Mouse (Mus musculus) intestine, postnatal 0 days (tissue): ENCODE measurements around the gene Ankrd33. TPM values are rescaled to one million over a fixed set of nuclear protein-coding genes. Genes with fewer than 3 reads are reported as not detected.
A peak's percentile ranks its signal among the peaks of the same experiment; 100 is the strongest.

Experiments used
- ATAC-seq: fragments of 200-750 bp; cut with Nextera tagmentation; 2 replicates; pipeline ENCODE4 v1.8.0; 2017; ENCODE audit warnings: mild to moderate bottlenecking, moderate TSS enrichment, moderate library complexity
- H3K27ac ChIP-seq: fragments of 300-500 bp; sonication (generic); 2 replicates; pipeline ENCODE4 v1.5.1; 2014; ENCODE audit warnings: mild to moderate bottlenecking, low read depth, low read length, moderate library complexity
- H3K27me3 ChIP-seq: fragments of 300-500 bp; sonication (generic); replicated peaks from 2 replicates; pipeline ENCODE4 v1.6.1; 2014; ENCODE audit warnings: low read length, mixed read lengths; ENCODE audit not compliant: control insufficient read depth, insufficient read depth
- H3K36me3 ChIP-seq: fragments of 300-500 bp; sonication (generic); 2 replicates; pipeline ENCODE4 v1.6.1; 2014; ENCODE audit warnings: mild to moderate bottlenecking, moderate library complexity; ENCODE audit not compliant: control insufficient read depth, insufficient read depth
- H3K4me1 ChIP-seq: fragments of 300-500 bp; sonication (generic); replicated peaks from 2 replicates; pipeline ENCODE4 v1.6.1; 2014; ENCODE audit warnings: antibody characterized with exemption, low read length, mixed read lengths; ENCODE audit not compliant: control insufficient read depth, insufficient read depth
- H3K4me2 ChIP-seq: fragments of 300-500 bp; sonication (generic); replicated peaks from 2 replicates; pipeline ENCODE4 v1.6.1; 2014; ENCODE audit warnings: low read depth, mild to moderate bottlenecking, moderate library complexity
- H3K4me3 ChIP-seq: fragments of 300-500 bp; sonication (generic); 2 replicates; pipeline ENCODE4 v1.5.1; 2014; ENCODE audit warnings: low read depth, low read length
- H3K9ac ChIP-seq: fragments of 300-500 bp; sonication (generic); 2 replicates; pipeline ENCODE4 v1.6.1; 2014; ENCODE audit warnings: mild to moderate bottlenecking, low read depth, low read length
- H3K9me3 ChIP-seq: fragments of 300-500 bp; sonication (generic); 2 replicates; pipeline ENCODE4 v1.6.1; 2016; ENCODE audit warnings: mixed run types; ENCODE audit not compliant: control insufficient read depth
- CTCF ChIP-seq: sonication (generic); IDR thresholded peaks from 2 replicates; pipeline ENCODE4 v1.5.1; 2016; ENCODE audit warnings: low read depth, mild to moderate bottlenecking, control low read depth, antibody characterized with exemption, moderate library complexity
- WGBS: fragments of 180-500 bp; shearing (Covaris S2); extraction: QIAGEN DNeasy Blood & Tissue Kit; methylation state at CpG from one replicate; pipeline ENCODE4 v1.1.7; 2014; 5-methylcytosine and 5-hydroxymethylcytosine counted together
- polyA plus RNA-seq: library from polyadenylated mRNA; unstranded; fragments of >200 nt; fragmentation: Nextera tagmentation; extraction: Ambion mirVana; gene quantifications from 2 replicates; pipeline ENCODE4 v1.2.1, GENCODE M21; 2015

Gene Ankrd33
- polyA plus RNA-seq, 1 experiment from 2014 or later: not detected

DNA sequence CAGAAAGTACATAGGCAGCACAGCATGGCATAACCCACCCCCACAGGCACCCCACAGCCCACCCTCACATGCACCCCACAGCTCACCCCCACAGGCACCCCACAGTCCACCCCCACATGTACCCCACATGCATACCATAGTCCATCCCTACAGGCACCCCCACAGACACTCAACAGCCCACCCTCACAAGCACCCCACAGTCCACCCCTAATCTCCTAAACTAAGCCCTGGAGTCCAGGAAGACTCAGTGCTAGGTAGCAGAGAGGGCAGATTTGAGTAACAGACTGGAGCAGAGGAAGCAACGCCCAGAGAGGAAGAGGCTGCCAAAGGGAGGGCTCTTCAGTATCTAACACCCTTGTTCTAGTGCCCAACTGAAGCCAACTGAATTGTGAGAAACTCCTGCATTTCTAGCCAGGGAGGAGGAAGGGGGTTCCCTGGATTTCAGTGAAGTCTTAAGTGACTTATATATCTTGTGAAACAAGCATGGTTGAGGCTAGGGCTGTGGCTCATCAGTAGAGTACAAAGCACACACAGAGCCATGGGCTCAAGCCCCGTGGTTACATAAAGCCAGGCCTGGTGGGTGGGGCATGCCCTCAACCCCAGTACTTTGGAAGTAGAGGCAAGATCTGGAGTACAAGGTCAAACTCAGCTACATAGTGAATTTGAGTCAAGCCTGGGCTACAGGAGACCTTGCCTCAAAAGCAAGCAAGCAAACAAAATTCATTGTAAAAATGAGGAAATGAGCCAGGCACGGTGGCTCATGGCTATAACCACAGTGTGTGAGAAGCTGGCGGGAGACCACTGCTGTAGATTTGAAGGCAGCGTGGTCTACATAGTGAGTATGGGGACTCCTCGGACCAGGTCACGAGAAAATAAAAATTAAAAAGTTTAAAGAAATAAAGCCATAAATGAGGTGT is 39.4 kb downstream of the Ankrd33 start:
- H3K9ac ChIP-seq: no peak overlapping the region
- H3K27me3 ChIP-seq: no peaks in the 10 kb centered on the region
- TF ChIP-seq CTCF: no peak

DNA sequence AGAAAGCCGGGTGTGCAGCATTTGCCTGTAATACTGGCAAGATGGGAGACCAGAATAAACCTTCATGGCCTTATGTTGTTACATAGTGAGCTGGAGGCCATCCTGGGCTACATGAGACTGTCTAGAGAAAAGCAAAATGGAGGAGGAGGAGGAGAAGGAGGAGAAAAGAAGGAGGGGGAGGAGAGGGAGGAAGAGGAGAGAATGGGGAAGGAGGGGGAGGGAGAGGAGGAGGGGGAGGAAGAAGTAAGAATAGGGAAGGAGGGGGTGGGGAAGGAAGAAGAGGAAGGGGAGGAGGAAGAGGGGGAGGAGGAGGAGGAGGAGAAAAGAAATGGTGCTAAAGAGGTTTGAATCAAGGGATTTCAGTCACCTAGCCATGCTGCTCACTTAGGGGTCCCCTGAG is 44.6 kb downstream of the Ankrd33 start:
- H3K4me3 ChIP-seq: no peak overlapping the region
- no peak overlapping the region for H3K9ac ChIP-seq
- no peaks in the 10 kb centered on the region for H3K9me3 ChIP-seq
- no peak overlapping the region for H3K4me2 ChIP-seq
- no peaks in the 10 kb centered on the region for H3K27me3 ChIP-seq
- TF ChIP-seq CTCF: no peak
- ATAC-seq: no peak
- H3K27ac ChIP-seq: no peak overlapping the region
- WGBS: 40% methylated on average over 1 of the region's 1 CpGs
- H3K4me1 ChIP-seq: peaks cover 8% of the 10 kb centered on the region; the same call in 1 of the 2 replicates
- no peaks in the 10 kb centered on the region for H3K36me3 ChIP-seq

More for the DNA sequence above, 39.4 kb downstream of the Ankrd33 start:
- 75% methylated on average over 7 of the region's 7 CpGs for WGBS
- Histone ChIP-seq H3K4me2 (no peak overlapping the region), H3K4me3 (no peak overlapping the region), H3K9me3 (no peaks in the 10 kb centered on the region), H3K36me3 (no peaks in the 10 kb centered on the region), H3K4me1 (no peaks in the 10 kb centered on the region), H3K27ac (no peak overlapping the region)
- 0 out of 2 replicates have a peak, but pooled peaks have one; percentile 15 for ATAC-seq

DNA sequence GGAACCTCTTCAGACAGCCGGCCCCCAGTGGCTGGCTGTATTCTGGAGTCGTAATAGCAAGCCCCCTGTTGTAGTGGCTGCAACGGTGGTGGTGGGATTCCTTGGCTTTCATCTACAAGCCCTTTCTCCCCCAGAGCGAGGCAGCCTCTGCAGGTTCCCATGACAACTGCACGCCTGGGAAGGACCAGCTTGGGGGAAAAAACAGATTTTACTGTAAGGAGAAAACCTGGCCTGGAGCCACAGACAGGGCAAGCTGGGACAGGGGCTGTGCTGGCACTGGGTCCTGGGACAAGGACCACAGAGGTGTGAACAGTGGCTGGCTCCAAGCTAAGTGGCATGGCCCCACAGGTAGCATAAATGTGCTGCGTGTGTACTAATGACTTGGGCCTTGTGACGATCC is 45.0 kb downstream of the Ankrd33 start:
- Histone ChIP-seq H3K4me2 (no peak overlapping the region), H3K4me3 (no peak overlapping the region), H3K27me3 (no peaks in the 10 kb centered on the region), H3K9ac (no peak overlapping the region), H3K4me1 (peaks cover 10% of the 10 kb centered on the region; the same call in 1 of the 2 replicates), H3K36me3 (no peaks in the 10 kb centered on the region), H3K9me3 (no peaks in the 10 kb centered on the region), H3K27ac (no peak overlapping the region)
- no peak for ATAC-seq
- TF ChIP-seq CTCF: no peak
- 48% methylated on average over 7 of the region's 7 CpGs for WGBS

DNA sequence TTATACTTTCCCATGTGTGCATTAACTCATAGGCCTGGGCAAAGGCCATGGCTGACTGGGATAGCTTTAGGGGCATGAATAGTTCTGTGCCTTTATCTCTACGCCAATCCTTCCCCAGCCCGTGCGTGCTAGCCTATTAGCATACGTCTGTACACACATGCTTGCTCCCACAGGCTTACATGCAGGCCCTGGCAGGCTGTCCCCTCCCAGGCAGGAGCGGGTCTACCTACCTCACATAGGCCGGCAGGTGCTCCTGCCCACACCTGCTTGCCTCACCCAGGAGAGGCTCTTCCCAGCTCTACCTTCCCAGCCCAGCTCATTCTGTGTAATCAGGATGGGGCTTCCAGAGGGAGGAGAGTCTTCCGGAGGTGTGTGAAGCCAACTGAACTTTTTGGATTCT is 46.0 kb downstream of the Ankrd33 start:
- peak; percentile 5; the same call in 1 of the 2 replicates for TF ChIP-seq CTCF
- WGBS: 46% methylated on average over 7 of the region's 7 CpGs
- H3K4me1 ChIP-seq: peaks cover 13% of the 10 kb centered on the region; the same call in 1 of the 2 replicates
- H3K27me3 ChIP-seq: no peaks in the 10 kb centered on the region
- peak overlapping the region; percentile 31 for H3K27ac ChIP-seq
- H3K9me3 ChIP-seq: no peaks in the 10 kb centered on the region
- H3K4me3 ChIP-seq: no peak overlapping the region
- H3K36me3 ChIP-seq: no peaks in the 10 kb centered on the region
- H3K9ac ChIP-seq: no peak overlapping the region
- ATAC-seq: peak; percentile 72
- no peak overlapping the region for H3K4me2 ChIP-seq

DNA sequence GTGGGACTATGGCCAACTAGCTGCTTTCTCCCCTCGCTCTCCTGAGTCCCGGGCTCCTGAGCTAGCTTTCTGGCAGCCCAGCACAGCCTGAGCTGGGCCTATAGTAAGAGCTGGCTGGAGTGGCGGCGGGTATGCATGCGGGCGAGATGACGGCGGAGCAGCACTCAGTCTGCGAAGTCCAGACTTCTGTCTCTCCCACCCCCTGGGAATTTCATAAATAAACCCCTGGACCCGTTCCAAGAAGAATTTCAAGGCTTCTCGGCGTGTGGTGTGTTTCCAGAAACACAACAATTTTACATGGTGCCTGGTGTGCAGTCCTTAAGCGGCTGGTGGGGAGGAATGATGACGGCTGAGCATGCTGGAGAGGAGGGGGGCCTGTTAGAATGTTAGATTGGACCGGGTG is 47.5 kb downstream of the Ankrd33 start:
- Histone ChIP-seq H3K4me3 (no peak overlapping the region), H3K27ac (peak overlapping the region; percentile 86), H3K9ac (peak overlapping the region; percentile 26; the same call in 1 of the 2 replicates), H3K9me3 (no peaks in the 10 kb centered on the region), H3K27me3 (no peaks in the 10 kb centered on the region), H3K4me1 (peaks cover 17% of the 10 kb centered on the region; the same call in 1 of the 2 replicates), H3K4me2 (peak overlapping the region; percentile 46), H3K36me3 (no peaks in the 10 kb centered on the region)
- 21% methylated on average over 15 of the region's 15 CpGs for WGBS
- ATAC-seq: no peak
- TF ChIP-seq CTCF: no peak

DNA sequence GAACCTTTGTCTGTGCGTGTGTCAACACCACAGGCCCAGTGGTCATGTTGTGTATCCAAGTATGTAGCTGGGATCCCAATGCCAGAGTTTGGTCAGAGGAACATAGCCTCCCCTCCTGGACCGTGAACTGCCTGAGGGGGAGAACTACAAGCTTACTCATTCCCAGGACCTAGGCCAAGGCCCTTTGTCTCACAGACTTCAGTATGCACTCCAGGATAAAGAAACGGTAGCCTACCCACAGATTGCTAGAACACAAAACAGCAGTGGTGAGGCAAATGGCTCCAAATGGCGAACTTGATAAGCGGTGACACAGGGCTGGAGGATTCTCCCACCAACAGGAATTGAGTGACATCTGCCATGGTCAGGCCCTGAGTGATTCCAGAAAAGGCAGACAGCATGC is 48.3 kb downstream of the Ankrd33 start:
- no peaks in the 10 kb centered on the region for H3K27me3 ChIP-seq
- no peaks in the 10 kb centered on the region for H3K9me3 ChIP-seq
- H3K4me1 ChIP-seq: peaks cover 17% of the 10 kb centered on the region; the same call in 1 of the 2 replicates
- H3K36me3 ChIP-seq: no peaks in the 10 kb centered on the region
- no peak for TF ChIP-seq CTCF
- peak overlapping the region; percentile 86 for H3K27ac ChIP-seq
- ATAC-seq: peak; percentile 1; the same call in 1 of the 2 replicates
- WGBS: 42% methylated on average over 5 of the region's 5 CpGs
- H3K4me3 ChIP-seq: no peak overlapping the region
- peak overlapping the region; percentile 46 for H3K4me2 ChIP-seq
- 0 out of 2 replicates have a peak overlapping the region, but pooled peaks have one; percentile 26 for H3K9ac ChIP-seq
